Mouse (Mus musculus) frontal cortex, postnatal 14 days (tissue): ENCODE measurements around the gene Tbc1d1.
A peak's percentile ranks its signal among the peaks of the same experiment; 100 is the strongest.

Experiments used
- DNase-seq, 2 experiments: peaks; one replicate each; pipeline ENCODE4 v3.0.0; 2022; ENCODE audit warnings: low spot score in 2 of 2

Tbc1d1 gene

GRCm38 (mm10) chr5:64237693-64238092 is 81.6 kb downstream of the Tbc1d1 start:
- DNase-seq = no peak

DNA sequence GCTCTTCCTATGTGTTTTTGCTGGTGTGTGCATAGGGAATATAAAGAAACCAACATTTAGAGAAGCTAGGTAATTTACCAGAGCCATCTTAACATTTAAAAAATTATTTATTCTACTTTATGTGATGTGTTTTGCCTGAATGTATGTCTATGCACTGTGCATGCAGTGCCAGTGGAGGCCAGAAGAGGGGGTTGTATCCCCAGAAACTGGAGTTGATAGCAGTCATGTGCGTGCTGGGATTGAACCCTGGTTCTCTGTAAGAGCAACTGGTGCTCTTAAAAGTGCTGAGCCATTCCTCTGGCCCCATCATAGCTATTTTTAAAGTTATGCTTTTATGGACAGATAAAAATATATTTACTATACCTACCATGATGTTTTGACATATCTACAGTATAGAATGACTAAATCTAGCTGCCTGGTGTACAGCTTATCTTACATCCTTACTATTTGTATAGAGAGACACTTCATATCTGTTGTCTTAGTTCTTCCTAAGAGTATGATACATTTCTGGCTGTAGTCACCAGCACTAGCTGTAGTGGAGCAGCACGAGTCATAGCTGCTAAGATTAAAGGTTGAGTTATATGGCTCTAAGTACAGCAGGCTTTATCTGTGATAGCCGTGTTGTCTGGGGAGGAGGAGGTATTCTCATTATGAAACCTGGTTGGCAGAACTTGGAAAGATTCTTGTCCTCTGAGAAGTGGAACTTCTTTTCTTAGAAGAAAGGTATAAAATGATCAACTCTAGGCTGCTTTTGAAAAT is 83.0 kb downstream of the Tbc1d1 start:
- no peak for DNase-seq

GRCm38 (mm10) chr5:64240941-64241682 is 85.0 kb downstream of the Tbc1d1 start:
- no peak for DNase-seq

DNA sequence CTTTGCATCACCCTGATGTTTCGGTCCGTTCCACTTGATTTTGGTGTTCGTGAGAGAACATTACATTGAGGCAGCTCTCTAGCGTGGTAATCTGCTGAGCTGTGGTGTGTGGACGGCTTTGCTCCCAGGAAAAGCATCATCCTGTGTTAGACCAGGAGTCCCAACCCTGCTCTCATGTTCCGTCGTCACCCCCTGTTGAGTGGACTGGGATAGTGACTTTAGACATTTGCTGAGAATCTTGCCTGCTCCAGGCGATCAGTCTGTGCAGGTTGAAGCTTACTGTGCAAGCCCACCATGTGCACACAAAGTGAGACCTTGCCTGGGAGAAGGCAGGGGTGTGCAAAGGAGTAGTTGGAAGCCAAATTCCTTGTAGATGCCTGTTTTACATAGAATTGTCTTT is 85.8 kb downstream of the Tbc1d1 start:
- DNase-seq = no peak

- no peak for DNase-seq
Observed at GRCm38 (mm10) chr5:64242795-64243455, 86.8 kb downstream of the Tbc1d1 start.

DNA sequence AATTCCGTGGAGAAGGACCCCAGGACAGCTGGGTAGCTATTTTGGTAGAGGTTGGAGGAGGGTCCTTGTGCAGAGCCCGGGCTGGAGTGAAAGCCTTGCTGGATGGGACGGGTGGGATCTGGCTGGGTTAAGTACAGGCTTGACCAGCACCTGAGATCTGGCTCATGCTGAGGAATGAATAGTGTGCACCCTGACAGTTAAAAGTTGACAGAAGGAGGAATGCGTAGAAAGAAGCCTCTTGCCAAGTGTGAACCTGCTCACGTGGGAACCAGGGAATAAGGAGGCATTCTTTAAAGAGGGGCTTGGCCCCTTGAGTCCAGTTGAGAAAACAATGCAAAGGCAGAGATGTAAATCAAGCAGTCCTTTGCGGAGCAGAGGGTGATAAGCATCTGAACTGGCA is 87.6 kb downstream of the Tbc1d1 start:
- no peak for DNase-seq

GRCm38 (mm10) chr5:64244283-64244682 is 88.2 kb downstream of the Tbc1d1 start:
- DNase-seq = no peak

DNA sequence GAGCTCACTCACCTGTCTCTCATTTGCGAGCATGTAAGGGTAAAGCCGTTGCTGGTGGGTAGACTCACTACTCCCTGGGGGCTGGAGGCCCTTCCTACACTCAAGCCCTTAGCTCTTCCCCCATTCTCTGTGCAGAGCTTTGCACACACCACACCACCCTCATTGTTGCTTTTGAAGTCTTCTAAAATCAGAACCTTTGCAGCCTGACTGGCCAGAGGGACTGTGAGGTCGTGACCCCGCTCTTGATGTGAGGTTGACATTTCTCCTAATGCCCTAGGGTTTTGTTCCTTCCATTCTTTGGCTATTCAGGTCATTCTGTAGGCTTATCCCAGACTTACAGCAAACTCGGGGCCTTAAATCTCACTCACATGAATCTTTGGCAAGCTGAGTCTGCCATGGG is 88.6 kb downstream of the Tbc1d1 start:
- DNase-seq = no peak

- DNase-seq = no peak
Observed at GRCm38 (mm10) chr5:64251435-64251834, 95.3 kb downstream of the Tbc1d1 start.

- no peak for DNase-seq
Observed at GRCm38 (mm10) chr5:64254278-64254677, 98.2 kb downstream of the Tbc1d1 start.

GRCm38 (mm10) chr5:64254988-64255387 is 98.9 kb downstream of the Tbc1d1 start:
- no peak for DNase-seq

DNA sequence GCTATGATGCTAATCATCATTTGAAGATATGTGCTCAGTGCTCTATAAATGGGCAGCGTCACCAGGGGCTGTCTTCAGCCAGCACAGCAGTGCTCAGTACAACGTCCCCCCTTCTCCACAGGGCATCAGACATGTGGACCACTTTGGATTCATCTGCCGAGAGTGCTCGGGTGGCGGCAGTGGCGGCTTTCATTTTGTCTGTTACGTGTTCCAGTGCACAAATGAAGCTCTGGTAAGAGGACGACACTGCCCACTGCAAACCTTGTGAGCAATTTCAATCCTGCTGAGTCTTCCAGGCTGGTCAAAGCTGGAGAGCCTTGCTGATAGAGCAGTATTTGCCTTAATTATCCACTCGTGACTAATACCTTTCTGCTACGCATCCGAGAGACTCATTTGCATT is 107.2 kb downstream of the Tbc1d1 start:
- no peak for DNase-seq

DNA sequence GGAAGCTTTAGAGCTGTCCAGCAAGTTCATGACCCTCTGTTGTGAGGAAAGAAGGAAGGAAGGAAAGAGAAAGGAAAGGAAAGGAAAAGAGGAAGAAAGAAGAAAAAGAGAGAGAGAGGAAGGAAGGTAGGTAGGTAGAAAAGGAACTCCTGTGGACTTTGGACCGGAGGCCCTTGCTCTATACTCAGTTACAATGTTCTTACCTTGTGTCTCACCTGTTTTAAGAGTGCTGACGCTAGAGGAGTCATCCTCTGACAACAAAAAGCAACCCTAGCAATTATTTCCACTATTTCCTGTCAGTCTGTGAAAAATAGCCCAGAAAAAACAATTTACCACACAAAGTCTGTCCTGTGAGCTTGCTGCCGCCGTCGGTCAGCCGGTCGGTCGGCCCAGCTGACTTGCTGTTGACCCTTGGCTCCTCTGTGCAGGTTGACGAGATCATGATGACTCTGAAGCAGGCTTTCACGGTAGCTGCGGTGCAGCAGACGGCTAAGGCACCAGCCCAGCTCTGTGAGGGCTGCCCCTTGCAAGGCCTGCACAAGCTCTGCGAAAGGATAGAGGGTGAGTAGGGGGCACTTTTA is 107.9 kb downstream of the Tbc1d1 start:
- no peak for DNase-seq

DNA sequence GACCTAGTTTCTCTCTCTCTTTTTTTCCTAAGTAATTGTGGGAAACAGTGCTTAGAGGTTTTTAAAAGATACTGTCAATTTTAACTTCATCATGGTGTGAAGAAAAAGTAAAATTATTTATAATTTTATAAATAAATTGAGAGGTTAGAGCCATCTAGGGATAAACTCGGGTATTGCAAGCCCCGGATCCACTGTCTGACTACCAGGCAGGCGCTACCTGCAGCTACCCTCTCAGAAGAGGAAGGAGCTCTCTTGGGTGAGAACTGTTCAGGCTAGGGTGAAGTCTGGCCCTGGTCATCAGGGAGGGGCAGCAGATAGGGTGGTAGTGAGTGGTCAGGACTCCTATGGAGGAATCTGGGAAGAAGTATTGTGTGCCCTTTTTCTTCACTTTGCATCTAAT is 109.0 kb downstream of the Tbc1d1 start:
- DNase-seq = peak in 1 of 2 experiments; percentile 43

- no peak for DNase-seq
Observed at GRCm38 (mm10) chr5:64265906-64266305, 109.8 kb downstream of the Tbc1d1 start.

DNA sequence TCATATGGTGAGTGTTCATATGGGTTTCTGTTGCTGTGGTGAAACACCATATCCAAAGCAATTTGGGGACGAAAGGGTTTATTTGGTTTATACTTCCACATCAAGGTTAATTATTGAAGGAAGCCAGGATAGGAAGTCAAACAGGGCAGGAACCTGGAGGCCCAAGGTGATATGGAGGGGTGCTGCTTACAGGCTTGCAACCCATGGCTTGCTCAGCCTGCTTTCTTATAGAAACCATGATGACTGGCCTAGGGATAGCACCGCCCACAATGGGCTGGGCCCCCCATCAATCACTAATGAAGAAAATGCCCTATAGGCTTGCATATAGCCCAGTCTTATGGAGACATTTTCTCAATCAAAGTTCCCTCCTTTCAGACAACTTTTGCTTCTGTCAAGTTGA is 110.4 kb downstream of the Tbc1d1 start:
- DNase-seq = no peak

DNA sequence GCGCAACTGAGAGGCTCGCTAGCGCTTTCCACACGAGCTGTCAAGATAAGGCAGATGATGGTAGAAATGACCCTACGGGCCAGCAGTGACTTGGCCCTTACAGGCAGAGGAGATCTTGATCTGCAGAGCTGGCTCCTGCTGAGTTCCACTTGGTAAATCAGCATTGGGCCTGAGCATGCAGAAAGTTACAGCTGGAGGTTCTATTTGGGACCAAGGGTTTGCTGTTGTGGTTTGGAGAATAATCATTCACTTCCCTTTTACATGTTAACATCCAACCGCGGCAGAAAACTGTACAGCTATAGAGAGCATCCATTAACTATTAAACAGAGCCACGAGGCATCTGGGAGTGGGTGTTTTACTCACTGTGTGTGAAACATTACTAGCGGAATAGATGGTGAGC is 111.2 kb downstream of the Tbc1d1 start:
- no peak for DNase-seq

DNA sequence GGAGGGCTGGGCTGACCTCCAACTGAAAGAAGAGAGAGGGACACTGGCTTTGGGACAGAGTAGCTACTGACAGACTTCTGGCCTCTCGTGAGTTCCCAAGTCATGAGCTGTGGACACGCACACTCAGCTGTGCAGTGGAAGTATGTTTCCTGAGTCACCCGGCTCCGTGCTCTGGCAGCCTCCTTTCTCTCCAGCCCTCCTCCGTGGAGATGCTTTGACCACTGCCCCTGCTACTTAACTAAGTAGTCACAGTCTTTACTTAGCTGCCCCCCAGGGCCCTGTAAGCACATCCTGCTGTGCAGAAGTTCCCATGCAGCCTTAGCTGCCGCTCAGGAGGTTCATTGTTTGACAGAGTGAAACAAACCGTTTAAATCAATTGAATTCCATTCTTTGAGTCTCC is 113.6 kb downstream of the Tbc1d1 start:
- no peak for DNase-seq

GRCm38 (mm10) chr5:64273517-64273916 is 117.4 kb downstream of the Tbc1d1 start:
- no peak for DNase-seq

DNA sequence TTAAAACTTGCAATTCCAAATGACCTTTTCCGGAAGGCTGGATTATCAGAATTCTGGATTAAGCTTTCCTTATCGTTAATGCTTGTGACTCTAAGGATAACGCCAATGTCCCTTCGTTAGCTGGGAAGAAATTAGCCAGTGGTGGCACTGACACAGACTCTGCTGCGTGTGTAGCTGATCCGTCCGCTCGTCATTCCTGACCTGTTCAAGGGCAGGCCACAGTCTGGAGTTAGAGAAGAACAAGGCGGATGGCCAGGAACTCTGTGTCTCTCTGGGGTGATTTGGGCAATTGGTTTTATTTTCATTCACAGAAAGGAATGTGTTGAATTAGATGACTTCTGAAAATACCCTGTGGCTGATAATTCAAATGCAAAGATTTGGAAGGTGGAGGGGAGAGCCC is 118.2 kb downstream of the Tbc1d1 start:
- no peak for DNase-seq

GRCm38 (mm10) chr5:64274738-64275451 is 118.8 kb downstream of the Tbc1d1 start:
- DNase-seq = no peak
